Mouse (Mus musculus): ENCODE measurements at regions not wholly inside any gene's neighbourhood (a gene's known extent, or its start where the extent isn't known, plus 50 kb on each side); places are given as distances from the start of the nearest gene placed in this dataset.

GRCm38 (mm10) chr5:148631566-148631965 lies 79.0 kb upstream of the Ubl3 start:
- TF ChIP-seq POLR2A (IDR thresholded peaks at IDR 0.05; ENCODE audit: low read depth, low read length), result no peak
- no peak for TF ChIP-seq CTCF (IDR thresholded peaks at IDR 0.05; ENCODE audit: borderline replicate concordance, insufficient read depth, low read length)

All from embryonic fibroblast, embryonic 13.5 days (primary cell).